Mouse (Mus musculus): ENCODE measurements at regions not wholly inside any gene's neighbourhood (a gene's known extent, or its start where the extent isn't known, plus 50 kb on each side); places are given as distances from the start of the nearest gene placed in this dataset.

GRCm38 (mm10) chr17:88381106-88381505 is 59.4 kb upstream of the Foxn2 start:
- DNase-seq (ENCODE audit: low spot score) (no peak), ATAC-seq (replicated peaks; ENCODE audit: low FRiP score) (no peak)
- H3K9me3 ChIP-seq (ENCODE audit: control insufficient read depth, low read length) = no peaks in the 10 kb centered on the region; the same call in 1 of the 2 replicates
- H3K27ac ChIP-seq (ENCODE audit: low read depth, low read length) = no peak overlapping the region
- WGBS = 57% methylated on average over 9 of the region's 9 CpGs
- no peak overlapping the region for H3K9ac ChIP-seq (ENCODE audit: low read length)
- no peaks in the 10 kb centered on the region for H3K27me3 ChIP-seq (ENCODE audit: control insufficient read depth, insufficient read depth, low read length)
- H3K4me1 ChIP-seq (replicated peaks; ENCODE audit: control insufficient read depth, insufficient read depth, low read length) = no peaks in the 10 kb centered on the region
- H3K4me2 ChIP-seq (ENCODE audit: low read depth, low read length, severe bottlenecking) = no peak overlapping the region
- no peak overlapping the region for H3K4me3 ChIP-seq (ENCODE audit: low read depth, low read length)
- H3K36me3 ChIP-seq (ENCODE audit: control insufficient read depth, insufficient read depth, low read length) = no peaks in the 10 kb centered on the region

- no peak overlapping the region for H3K4me2 ChIP-seq (ENCODE audit: low read depth, low read length, severe bottlenecking)
- H3K4me1 ChIP-seq (replicated peaks; ENCODE audit: control insufficient read depth, insufficient read depth, low read length) = no peaks in the 10 kb centered on the region
- ATAC-seq (replicated peaks; ENCODE audit: low FRiP score) = no peak
- no peak overlapping the region for H3K27ac ChIP-seq (ENCODE audit: low read depth, low read length)
- H3K4me3 ChIP-seq (ENCODE audit: low read depth, low read length) = no peak overlapping the region
- H3K9ac ChIP-seq (ENCODE audit: low read length) = no peak overlapping the region
- no peaks in the 10 kb centered on the region for H3K27me3 ChIP-seq (ENCODE audit: control insufficient read depth, insufficient read depth, low read length)
- no peaks in the 10 kb centered on the region for H3K36me3 ChIP-seq (ENCODE audit: control insufficient read depth, insufficient read depth, low read length)
- whole genome bisulfite sequencing = 79% methylated on average over 4 of the region's 4 CpGs
- H3K9me3 ChIP-seq (ENCODE audit: control insufficient read depth, low read length) = no peaks in the 10 kb centered on the region
- no peak for DNase-seq (ENCODE audit: low spot score)
These were observed 57.1 kb upstream of the Foxn2 start for GRCm38 (mm10) chr17:88383447-88383846.

- no peaks in the 10 kb centered on the region for H3K4me1 ChIP-seq (replicated peaks; ENCODE audit: control insufficient read depth, insufficient read depth, low read length)
- ATAC-seq (replicated peaks; ENCODE audit: low FRiP score) (0 out of 2 replicates have a peak, but pooled peaks have one; percentile 33), DNase-seq (ENCODE audit: low spot score) (no peak)
- no peak overlapping the region for H3K9ac ChIP-seq (ENCODE audit: low read length)
- H3K36me3 ChIP-seq (ENCODE audit: control insufficient read depth, insufficient read depth, low read length) = no peaks in the 10 kb centered on the region
- WGBS = 68% methylated on average over 15 of the region's 15 CpGs
- no peaks in the 10 kb centered on the region for H3K9me3 ChIP-seq (ENCODE audit: control insufficient read depth, low read length)
- no peaks in the 10 kb centered on the region for H3K27me3 ChIP-seq (ENCODE audit: control insufficient read depth, insufficient read depth, low read length)
- H3K4me3 ChIP-seq (ENCODE audit: low read depth, low read length) = no peak overlapping the region
- H3K4me2 ChIP-seq (ENCODE audit: low read depth, low read length, severe bottlenecking) = no peak overlapping the region
- H3K27ac ChIP-seq (ENCODE audit: low read depth, low read length) = no peak overlapping the region
These were observed 52.0 kb upstream of the Foxn2 start for GRCm38 (mm10) chr17:88388441-88388951.

- 81% methylated on average over 14 of the region's 14 CpGs for WGBS
- Histone ChIP-seq H3K27ac (ENCODE audit: low read depth, low read length) (no peak overlapping the region), H3K9ac (ENCODE audit: low read length) (no peak overlapping the region), H3K9me3 (ENCODE audit: control insufficient read depth, low read length) (no peaks in the 10 kb centered on the region), H3K27me3 (ENCODE audit: control insufficient read depth, insufficient read depth, low read length) (no peaks in the 10 kb centered on the region), H3K36me3 (ENCODE audit: control insufficient read depth, insufficient read depth, low read length) (no peaks in the 10 kb centered on the region), H3K4me2 (ENCODE audit: low read depth, low read length, severe bottlenecking) (no peak overlapping the region), H3K4me3 (ENCODE audit: low read depth, low read length) (no peak overlapping the region), H3K4me1 (replicated peaks; ENCODE audit: control insufficient read depth, insufficient read depth, low read length) (no peaks in the 10 kb centered on the region)
- no peak for ATAC-seq (replicated peaks; ENCODE audit: low FRiP score)
- no peak for DNase-seq (ENCODE audit: low spot score)
These were observed 50.6 kb upstream of the Foxn2 start for GRCm38 (mm10) chr17:88389668-88390461.

Measured in forebrain, embryonic 11.5 days (tissue).